Mouse (Mus musculus): Measurements from ENCODE around the gene Unc13d. TPM values are rescaled to one million over a fixed set of nuclear protein-coding genes. Genes with fewer than 3 reads are reported as not detected.
"Not testable (repeated sequence)": the region's sequence is repeated elsewhere in the genome, so short reads cannot be mapped to it uniquely, and the experiment has no call there.

The Unc13d gene
- polyA plus RNA-seq (2015; fragmentation: Nextera tagmentation; extraction: Ambion mirVana): 1.2 TPM in 2 replicates

DNA sequence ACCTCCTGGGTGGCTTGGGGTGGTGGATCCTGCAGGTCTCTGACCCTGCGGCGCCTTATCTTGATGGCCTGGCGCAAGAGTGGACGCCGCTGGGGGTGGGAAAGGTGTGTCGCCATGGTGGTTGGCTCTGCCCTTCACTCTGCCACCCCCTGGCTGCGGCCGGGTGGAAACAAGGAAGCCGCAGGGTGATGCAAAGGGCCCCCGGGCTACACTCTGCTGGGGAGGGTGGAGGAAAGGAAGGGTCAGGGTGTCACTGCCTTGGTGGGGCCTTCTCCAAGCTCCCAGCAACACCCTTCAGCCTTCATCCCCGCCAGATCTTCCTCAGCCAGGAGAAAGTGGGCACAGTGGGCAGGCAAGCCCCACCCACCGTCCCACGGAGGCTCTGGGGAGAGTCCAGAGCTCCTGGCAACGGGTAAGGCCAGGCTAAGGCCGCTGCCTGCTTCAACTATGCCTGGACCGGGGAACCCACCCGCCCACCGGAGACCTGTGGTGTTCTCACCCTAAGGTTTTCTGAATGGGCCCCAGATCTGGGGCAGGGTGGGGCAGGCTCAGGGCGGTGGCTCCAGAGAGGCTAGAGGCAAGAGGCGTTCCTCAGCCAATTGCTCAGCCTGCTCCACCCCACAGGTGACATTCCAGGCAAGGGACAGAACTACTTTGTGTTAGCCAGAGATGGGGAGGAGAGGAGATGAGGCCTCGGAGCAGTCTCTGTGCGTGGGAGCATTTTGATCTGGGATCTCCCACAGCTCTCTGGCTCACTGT, at the start of gene Unc13d:
TSS of gene Unc13d (minus strand) at position 516 of the 759 bp plus-strand sequence.
- H3K4me3 ChIP-seq (replicated peaks): peak within 1 kb of the TSS; percentile 25
- no peaks in the 10 kb centered on the region for H3K9me3 ChIP-seq
- H3K4me2 ChIP-seq (replicated peaks): peak within 1 kb of the TSS; percentile 56
- peaks cover 38% of the 10 kb centered on the region for H3K36me3 ChIP-seq
- peak within 1 kb of the TSS; percentile 58 for H3K9ac ChIP-seq (replicated peaks)
- ATAC-seq: peak; percentile 31
- H3K4me1 ChIP-seq (replicated peaks): peaks cover 16% of the 10 kb centered on the region
- 72% methylated on average over 22 of the region's 22 CpGs for WGBS
- 0 out of 2 replicates have a peak within 1 kb of the TSS, but pooled peaks have one; percentile 19 for H3K27ac ChIP-seq
- no peaks in the 10 kb centered on the region for H3K27me3 ChIP-seq

DNA sequence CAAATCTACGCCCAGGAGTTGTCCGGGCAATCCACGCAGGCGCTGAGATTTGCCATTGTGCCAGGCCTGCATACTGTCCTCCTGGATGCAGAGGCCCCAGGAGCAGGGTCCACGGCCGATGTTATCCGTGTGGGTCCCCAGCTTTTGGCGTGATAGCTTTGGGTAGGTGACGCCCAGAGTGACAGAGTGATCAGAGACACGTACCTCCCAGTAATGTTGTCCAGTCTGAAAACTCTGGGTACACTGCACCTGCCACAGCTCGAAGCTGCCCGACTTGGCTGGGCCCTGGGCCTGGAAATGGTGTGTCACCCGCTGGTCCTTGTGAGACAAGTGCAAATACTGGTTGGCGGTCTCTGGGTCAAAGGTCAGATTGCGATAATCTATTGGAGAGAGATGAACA, 48.5 kb upstream of the Unc13d start:
- no peak overlapping the region for H3K4me2 ChIP-seq (replicated peaks)
- peaks cover 12% of the 10 kb centered on the region for H3K36me3 ChIP-seq
- peaks cover 26% of the 10 kb centered on the region for H3K4me1 ChIP-seq (replicated peaks)
- ATAC-seq: no peak
- no peak overlapping the region for H3K4me3 ChIP-seq (replicated peaks)
- no peak overlapping the region for H3K9ac ChIP-seq (replicated peaks)
- no peaks in the 10 kb centered on the region; the same call in 1 of the 2 replicates for H3K27me3 ChIP-seq
- no peak overlapping the region for H3K27ac ChIP-seq
- no peaks in the 10 kb centered on the region for H3K9me3 ChIP-seq
- 95% methylated on average over 15 of the region's 15 CpGs for WGBS

DNA sequence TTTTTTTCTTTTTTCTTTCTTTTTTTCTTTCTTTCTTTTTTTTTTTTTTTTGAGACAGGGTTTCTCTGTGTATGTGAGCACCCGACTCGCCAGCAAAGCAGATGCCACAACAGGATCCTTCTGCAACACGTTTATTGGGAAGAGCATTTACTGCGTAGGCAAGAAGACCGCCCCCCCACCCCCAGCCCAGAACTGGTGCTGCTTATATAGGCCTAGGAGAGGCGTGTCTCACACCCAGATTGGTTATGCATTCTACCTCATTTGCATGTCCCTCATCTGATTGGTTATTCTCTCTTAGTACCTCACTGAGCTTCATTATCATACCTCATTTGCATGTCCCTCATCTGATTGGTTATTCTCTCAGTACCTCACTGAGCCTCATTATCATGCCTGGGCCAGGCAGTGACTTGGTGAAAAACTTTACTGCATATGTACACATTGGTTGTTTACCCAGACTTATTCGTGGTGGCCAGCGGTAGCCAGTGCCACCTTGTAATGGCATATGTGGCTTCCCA, 44.0 kb upstream of the Unc13d start:
- H3K27me3 ChIP-seq; H3K4me2 ChIP-seq (replicated peaks); H3K27ac ChIP-seq; H3K4me3 ChIP-seq (replicated peaks); H3K9me3 ChIP-seq; H3K9ac ChIP-seq (replicated peaks); H3K4me1 ChIP-seq (replicated peaks); ATAC-seq: not testable (repeated sequence)
- WGBS: 89% methylated on average over 8 of the region's 8 CpGs
- H3K36me3 ChIP-seq: peaks cover 12% of the 10 kb centered on the region

DNA sequence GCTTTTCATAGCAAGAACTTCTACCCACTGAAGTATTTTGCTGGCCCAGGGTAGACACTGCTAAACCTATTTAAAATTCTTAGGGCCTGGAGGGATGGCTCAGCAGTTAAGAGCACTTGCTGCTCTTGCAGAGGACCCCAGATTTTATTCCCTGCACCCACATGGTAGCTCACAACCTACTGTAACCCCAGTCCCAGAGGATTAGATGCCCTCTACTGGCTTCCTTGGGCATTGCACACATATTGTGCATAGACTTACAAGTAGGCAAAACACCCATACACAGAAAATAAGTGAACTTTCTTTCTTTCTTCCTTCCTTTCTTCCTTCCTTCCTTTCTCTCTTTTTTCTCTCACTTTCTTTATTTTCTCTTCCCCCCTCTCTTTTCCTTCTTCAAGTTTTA, 40.1 kb upstream of the Unc13d start:
- Histone ChIP-seq H3K9ac (replicated peaks) (no peak overlapping the region), H3K4me3 (replicated peaks) (no peak overlapping the region), H3K4me1 (replicated peaks) (0 out of 2 replicates have a peak, but pooled peaks cover 4% of the 10 kb centered on the region), H3K9me3 (no peaks in the 10 kb centered on the region), H3K27ac (no peak overlapping the region), H3K27me3 (0 out of 2 replicates have a peak, but pooled peaks cover 4% of the 10 kb centered on the region), H3K4me2 (replicated peaks) (no peak overlapping the region), H3K36me3 (no peaks in the 10 kb centered on the region)
- no peak for ATAC-seq

DNA sequence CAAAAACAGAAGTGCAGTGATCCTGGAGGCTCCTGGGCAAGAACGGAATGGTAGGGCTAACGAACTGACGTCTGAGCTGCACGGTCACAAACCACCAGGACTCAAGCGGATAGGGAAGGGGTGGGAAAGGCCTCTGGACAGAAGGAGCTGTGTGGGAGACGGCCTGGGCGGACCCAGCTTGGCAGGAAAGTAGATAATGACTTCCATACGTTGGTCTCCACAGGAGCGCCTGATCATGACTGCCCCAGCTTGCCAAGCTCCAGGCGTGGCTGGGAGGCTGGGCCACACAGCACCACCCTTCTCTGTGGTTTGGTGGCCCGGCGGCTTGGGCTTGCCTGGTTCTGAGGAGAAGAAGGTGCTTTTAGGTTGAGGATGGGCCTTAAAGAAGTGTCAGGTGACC, 39.5 kb upstream of the Unc13d start:
- Histone ChIP-seq H3K4me1 (replicated peaks) (0 out of 2 replicates have a peak, but pooled peaks cover 4% of the 10 kb centered on the region), H3K36me3 (no peaks in the 10 kb centered on the region), H3K9me3 (no peaks in the 10 kb centered on the region), H3K9ac (replicated peaks) (no peak overlapping the region), H3K4me2 (replicated peaks) (no peak overlapping the region), H3K27ac (no peak overlapping the region), H3K27me3 (peaks cover 5% of the 10 kb centered on the region; the same call in 1 of the 2 replicates), H3K4me3 (replicated peaks) (no peak overlapping the region)
- 83% methylated on average over 12 of the region's 12 CpGs for WGBS
- no peak for ATAC-seq

DNA sequence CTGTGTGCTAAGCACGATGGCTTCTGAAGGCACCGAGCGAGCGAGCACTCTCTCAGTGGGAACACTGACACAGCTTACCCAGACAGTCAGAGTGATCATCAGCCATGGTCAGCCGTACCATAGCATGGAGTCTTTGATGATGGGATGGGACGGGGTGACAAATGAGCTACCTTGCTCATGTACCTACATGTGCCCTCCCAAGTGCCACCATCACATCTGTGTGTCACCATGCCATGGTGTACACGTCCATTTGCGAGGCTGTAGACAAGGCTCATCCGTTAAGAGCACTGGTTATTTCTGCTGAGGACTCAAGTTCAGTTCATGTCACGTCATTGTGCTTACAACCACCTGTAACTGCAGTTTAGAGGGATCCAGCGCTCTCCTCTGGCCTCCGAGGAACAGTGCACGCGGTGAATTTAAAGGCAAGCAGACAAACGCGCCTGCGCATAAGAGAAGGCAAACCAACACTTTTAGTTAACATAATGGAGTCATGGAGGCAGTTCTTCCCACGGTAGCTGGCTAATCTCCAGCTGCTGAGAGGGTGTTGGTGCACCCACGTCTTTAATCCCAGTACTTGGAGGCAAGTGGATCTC, 33.9 kb upstream of the Unc13d start:
- Histone ChIP-seq H3K36me3 (no peaks in the 10 kb centered on the region), H3K4me1 (replicated peaks) (peaks cover 33% of the 10 kb centered on the region), H3K4me2 (replicated peaks) (no peak overlapping the region), H3K9ac (replicated peaks) (no peak overlapping the region), H3K27ac (no peak overlapping the region), H3K27me3 (peaks cover 60% of the 10 kb centered on the region), H3K4me3 (replicated peaks) (no peak overlapping the region), H3K9me3 (no peaks in the 10 kb centered on the region)
- ATAC-seq: no peak
- WGBS: 83% methylated on average over 19 of the region's 19 CpGs

DNA sequence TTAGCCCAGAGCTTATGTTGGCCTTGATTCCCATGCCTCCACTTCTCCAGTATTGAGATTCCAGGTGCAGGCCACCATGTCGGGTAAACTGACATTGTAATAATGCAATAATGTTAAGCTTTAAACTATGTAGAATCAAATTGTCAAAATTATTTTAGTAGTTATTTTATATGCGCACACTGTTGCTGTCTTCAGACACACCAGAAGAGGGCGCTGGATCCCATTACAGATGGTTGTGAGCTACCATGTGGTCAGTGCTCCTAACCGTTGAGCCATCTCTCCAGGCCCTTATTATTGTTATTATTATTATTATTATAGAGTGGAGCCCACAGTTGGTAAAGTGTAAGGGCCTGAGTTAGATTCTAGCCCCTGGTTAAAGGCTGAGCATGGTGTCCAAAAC, 33.3 kb upstream of the Unc13d start:
- no peak for ATAC-seq
- Histone ChIP-seq H3K27me3 (peaks cover 66% of the 10 kb centered on the region), H3K4me1 (replicated peaks) (peaks cover 39% of the 10 kb centered on the region), H3K9me3 (no peaks in the 10 kb centered on the region), H3K36me3 (no peaks in the 10 kb centered on the region), H3K4me2 (replicated peaks) (no peak overlapping the region), H3K27ac (no peak overlapping the region), H3K4me3 (replicated peaks) (no peak overlapping the region), H3K9ac (replicated peaks) (no peak overlapping the region)
- 78% methylated on average over 4 of the region's 4 CpGs for WGBS

DNA sequence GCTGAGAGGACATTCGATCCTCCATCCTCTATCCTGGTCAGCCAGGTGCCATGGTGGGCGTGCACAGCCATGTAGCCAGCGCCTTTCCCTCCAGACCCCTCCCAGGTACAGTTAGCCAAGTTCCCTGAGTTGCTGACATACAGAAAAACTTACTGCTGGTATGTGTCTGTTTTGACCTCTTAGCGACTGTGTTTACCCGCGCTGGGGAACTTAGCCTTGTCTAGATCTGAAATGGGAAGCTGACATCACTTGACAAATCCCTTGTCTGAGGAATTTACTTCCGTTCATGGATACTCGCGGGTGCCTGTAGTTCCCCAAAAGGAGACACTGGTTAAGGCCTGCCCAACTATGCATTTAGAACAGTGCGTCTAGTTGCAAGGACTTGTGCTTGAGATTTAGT, 32.8 kb upstream of the Unc13d start:
- WGBS: 35% methylated on average over 10 of the region's 10 CpGs
- H3K4me2 ChIP-seq (replicated peaks): peak overlapping the region; percentile 53; the same call in 1 of the 2 replicates
- no peaks in the 10 kb centered on the region for H3K36me3 ChIP-seq
- no peak overlapping the region for H3K9ac ChIP-seq (replicated peaks)
- H3K27me3 ChIP-seq: peaks cover 72% of the 10 kb centered on the region
- ATAC-seq: no peak
- H3K27ac ChIP-seq: no peak overlapping the region
- peak overlapping the region; percentile 37 for H3K4me3 ChIP-seq (replicated peaks)
- H3K4me1 ChIP-seq (replicated peaks): peaks cover 39% of the 10 kb centered on the region
- H3K9me3 ChIP-seq: no peaks in the 10 kb centered on the region

DNA sequence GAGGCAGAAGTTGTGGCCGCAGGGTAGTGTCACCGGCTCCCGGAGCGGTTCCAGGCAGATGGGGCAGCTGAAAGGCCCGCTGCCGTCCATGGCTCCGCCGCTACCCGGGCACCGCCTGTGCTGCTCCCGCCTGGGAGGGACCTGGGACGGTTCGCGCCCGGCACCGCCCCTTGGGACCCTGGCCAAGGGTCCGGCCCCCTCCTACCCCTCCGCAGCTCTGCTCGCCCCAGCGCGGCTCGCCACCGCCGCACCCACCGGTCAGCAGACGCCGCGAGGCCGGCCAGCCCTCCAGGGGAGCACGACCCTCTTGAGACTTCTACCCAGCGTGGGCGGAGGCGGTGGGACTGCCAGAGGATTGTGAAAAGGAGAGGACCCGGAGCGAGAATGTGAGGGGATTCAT, 32.4 kb upstream of the Unc13d start:
- Histone ChIP-seq H3K4me2 (replicated peaks) (peak overlapping the region; percentile 53), H3K4me3 (replicated peaks) (peak overlapping the region; percentile 37), H3K27me3 (peaks cover 74% of the 10 kb centered on the region), H3K9ac (replicated peaks) (peak overlapping the region; percentile 29; the same call in 1 of the 2 replicates), H3K9me3 (no peaks in the 10 kb centered on the region), H3K4me1 (replicated peaks) (peaks cover 39% of the 10 kb centered on the region), H3K27ac (no peak overlapping the region), H3K36me3 (no peaks in the 10 kb centered on the region)
- 2% methylated on average over 28 of the region's 35 CpGs for WGBS
- no peak for ATAC-seq

DNA sequence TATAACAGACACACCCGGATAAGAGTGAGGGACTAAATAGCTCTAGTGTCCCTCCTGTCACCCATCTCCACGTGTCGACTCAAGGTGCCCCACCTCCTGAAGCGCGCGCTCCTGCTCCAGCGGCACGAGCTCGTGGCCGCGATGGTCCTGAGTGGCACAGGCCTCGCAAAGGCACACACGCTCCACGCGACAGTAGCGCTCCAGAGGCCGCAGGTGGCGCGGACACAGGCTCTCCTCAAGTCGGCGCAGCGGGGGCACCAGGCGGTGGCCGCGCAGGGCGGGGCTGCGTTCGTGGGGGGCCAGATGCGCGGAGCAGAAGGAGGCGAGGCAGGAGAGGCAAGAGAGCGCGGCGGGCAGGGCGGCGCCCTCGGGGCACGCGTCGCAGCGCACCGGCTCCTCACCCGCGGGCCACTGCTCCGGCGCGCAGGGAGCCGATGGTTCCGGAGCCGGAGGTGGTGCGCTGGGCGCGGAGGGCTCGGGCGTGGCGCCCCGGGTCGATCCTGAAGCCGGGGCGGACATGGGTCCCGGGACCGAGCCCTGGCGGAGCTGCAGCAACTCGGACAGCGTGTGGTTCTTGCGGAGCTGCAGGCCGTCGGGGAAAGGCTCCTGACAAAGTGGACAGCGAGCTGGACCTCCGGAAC, 31.8 kb upstream of the Unc13d start:
- ATAC-seq: peak; percentile 30; the same call in 1 of the 2 replicates
- WGBS: 2% methylated on average over 70 of the region's 70 CpGs
- Histone ChIP-seq H3K9ac (replicated peaks) (0 out of 2 replicates have a peak overlapping the region, but pooled peaks have one; percentile 32), H3K27me3 (peaks cover 74% of the 10 kb centered on the region), H3K9me3 (no peaks in the 10 kb centered on the region), H3K36me3 (no peaks in the 10 kb centered on the region), H3K4me2 (replicated peaks) (peak overlapping the region; percentile 53), H3K4me3 (replicated peaks) (peak overlapping the region; percentile 37), H3K4me1 (replicated peaks) (peaks cover 40% of the 10 kb centered on the region), H3K27ac (no peak overlapping the region)

DNA sequence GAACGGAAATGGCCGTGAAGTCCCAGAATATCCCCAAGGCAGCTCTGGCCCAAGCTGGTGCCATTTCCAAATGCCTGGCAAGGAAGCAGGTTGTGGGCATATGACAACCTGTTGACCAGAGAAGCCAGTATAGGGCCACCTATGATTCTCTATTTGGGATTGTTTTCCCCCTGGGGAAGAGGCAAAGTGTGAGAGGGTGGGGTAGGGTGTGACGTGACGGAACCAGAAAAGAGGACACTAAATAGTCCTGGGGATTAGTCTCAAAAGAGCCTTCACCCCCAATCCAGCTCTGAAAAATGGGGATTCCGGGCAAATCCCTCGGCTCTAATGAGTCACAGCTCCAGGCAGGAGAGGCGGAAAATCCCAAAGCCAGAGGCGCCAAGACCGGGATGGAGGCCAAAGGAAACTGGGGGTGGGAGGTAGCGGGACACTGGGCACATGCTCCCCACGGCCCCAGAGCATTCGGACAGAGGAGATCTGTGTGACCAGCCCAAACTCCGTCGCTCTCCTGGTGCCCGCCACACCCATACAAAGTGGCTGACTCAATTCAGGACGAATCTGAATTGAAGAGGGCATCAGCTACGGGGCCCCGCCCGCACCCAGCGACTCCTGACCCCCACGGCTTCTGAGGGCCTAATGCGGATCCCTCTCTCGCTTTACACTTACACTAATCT, 30.8 kb upstream of the Unc13d start:
- Histone ChIP-seq H3K4me1 (replicated peaks) (peaks cover 50% of the 10 kb centered on the region), H3K36me3 (no peaks in the 10 kb centered on the region), H3K27me3 (peaks cover 70% of the 10 kb centered on the region), H3K9ac (replicated peaks) (no peak overlapping the region; the same call in 1 of the 2 replicates), H3K4me2 (replicated peaks) (peak overlapping the region; percentile 53), H3K27ac (no peak overlapping the region), H3K9me3 (no peaks in the 10 kb centered on the region), H3K4me3 (replicated peaks) (no peak overlapping the region)
- WGBS: 4% methylated on average over 23 of the region's 23 CpGs
- ATAC-seq: no peak

All from midbrain, embryonic 13.5 days (tissue).